Mouse (Mus musculus): ENCODE measurements at regions not wholly inside any gene's neighbourhood (a gene's known extent, or its start where the extent isn't known, plus 50 kb on each side); places are given as distances from the start of the nearest gene placed in this dataset.

GRCm38 (mm10) chr3:100747421-100748308 lies 62.4 kb upstream of the Man1a2 start:
- Histone ChIP-seq H3K36me3 (replicated peaks) (no peaks in the 10 kb centered on the region), H3K9me3 (no peaks in the 10 kb centered on the region), H3K27me3 (replicated peaks; ENCODE audit: low read depth, poor library complexity, severe bottlenecking) (no peaks in the 10 kb centered on the region), H3K27ac (replicated peaks) (no peak overlapping the region), H3K4me1 (0 out of 2 replicates have a peak, but pooled peaks cover 7% of the 10 kb centered on the region), H3K4me3 (no peak overlapping the region)
- 61% methylated on average over 15 of the region's 15 CpGs for WGBS
- DNase-seq (ENCODE audit: low spot score) = no peak

DNA sequence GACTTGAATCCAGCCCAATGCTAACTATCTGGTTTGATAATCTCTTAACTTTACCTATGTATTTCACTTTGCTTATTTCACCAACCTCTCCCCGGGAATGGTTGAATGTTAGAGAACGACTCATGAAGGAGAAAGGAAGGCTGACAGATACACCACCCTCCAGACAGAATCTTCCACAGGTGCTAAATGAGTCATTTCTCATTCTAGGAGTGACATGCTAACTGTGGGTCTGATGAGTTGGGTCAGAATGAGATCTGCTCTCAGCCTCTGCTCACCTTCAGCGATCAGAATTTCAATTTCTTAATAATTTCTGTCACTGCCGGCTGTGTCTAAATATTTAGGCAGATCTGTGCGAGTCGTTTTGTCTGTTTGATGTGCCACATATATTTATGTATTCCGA lies 52.4 kb upstream of the Man1a2 start:
- H3K27me3 ChIP-seq (replicated peaks; ENCODE audit: low read depth, poor library complexity, severe bottlenecking) = no peaks in the 10 kb centered on the region
- no peak overlapping the region for H3K4me3 ChIP-seq
- H3K36me3 ChIP-seq (replicated peaks) = no peaks in the 10 kb centered on the region
- no peaks in the 10 kb centered on the region for H3K4me1 ChIP-seq
- H3K9me3 ChIP-seq = no peaks in the 10 kb centered on the region
- no peak for DNase-seq (ENCODE audit: low spot score)
- WGBS = 94% methylated on average over 7 of the region's 7 CpGs
- H3K27ac ChIP-seq (replicated peaks) = no peak overlapping the region

- H3K4me3 ChIP-seq = no peak overlapping the region
- H3K36me3 ChIP-seq (replicated peaks) = no peaks in the 10 kb centered on the region
- H3K4me1 ChIP-seq = no peaks in the 10 kb centered on the region
- H3K9me3 ChIP-seq = no peaks in the 10 kb centered on the region
- WGBS = 87% methylated on average over 3 of the region's 3 CpGs
- H3K27me3 ChIP-seq (replicated peaks; ENCODE audit: low read depth, poor library complexity, severe bottlenecking) = no peaks in the 10 kb centered on the region
- no peak overlapping the region for H3K27ac ChIP-seq (replicated peaks)
- DNase-seq (ENCODE audit: low spot score) = no peak
Measured at GRCm38 (mm10) chr3:100736539-100736938, 51.2 kb upstream of the Man1a2 start.

Data from embryonic facial prominence, embryonic 10.5 days (tissue).